Mouse (Mus musculus) liver, embryonic 14.5 days (tissue): Measurements from ENCODE around the gene Ipcef1.

Experiments
- CTCF ChIP-seq: IDR thresholded peaks from 2 replicates; pipeline ENCODE4 v1.5.1; 2016; ENCODE audit warnings: antibody characterized with exemption, low read depth, control low read depth
- EP300 ChIP-seq: IDR thresholded peaks from 2 replicates; pipeline ENCODE4 v1.6.1; 2016; ENCODE audit warnings: antibody characterized with exemption, low read depth

GRCm38 (mm10) chr10:7057546-7057945, 5.3 kb upstream of the Ipcef1 start:
- TF ChIP-seq CTCF, result no peak
- TF ChIP-seq EP300, result no peak
